In the genomic region with DNA sequence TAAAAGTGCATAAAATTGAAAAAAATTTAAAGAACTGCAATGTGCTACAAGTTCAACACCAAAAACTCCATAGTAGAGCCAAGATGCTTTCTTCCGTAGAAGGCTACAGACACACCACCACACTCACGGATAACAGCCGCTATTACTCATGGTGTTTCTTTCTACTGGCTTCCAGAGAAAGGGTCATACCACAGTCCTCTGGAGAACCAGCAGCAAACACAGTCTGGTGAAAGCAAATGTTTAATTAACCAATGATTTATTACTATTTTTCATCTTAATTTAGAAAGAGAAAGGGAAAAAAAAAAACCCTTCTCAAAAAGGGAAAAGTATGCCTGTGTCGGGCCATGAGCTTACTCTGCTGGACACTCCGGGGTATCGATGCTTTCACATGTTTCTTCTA, we compare ENCODE assay signal across 24 mouse cellular contexts. TPM values are rescaled to one million over a fixed set of nuclear protein-coding genes. Genes with fewer than 3 reads are reported as not detected.
A peak's percentile ranks its signal among the peaks of the same experiment; 100 is the strongest.
DNase-seq lines count a peak whose midpoint lies in the region; ATAC-seq lines count a peak whose summit lies in the region.
"Had no signal": no experiment of that assay in that cellular context is flagged by ENCODE, and none has a peak within 500 bp of the region (broad histone marks: within the 10 kb centered on the region; RNA-seq: fewer than 3 reads in every experiment).

No protein-coding gene starts in this region.

- no peaks in the 10 kb centered on the region for H3K9me3 ChIP-seq in kidney, embryonic 16.5 days (ENCODE audit: low read length)
- H3K9me3 ChIP-seq: embryonic facial prominence, embryonic 13.5 days; embryonic facial prominence, embryonic 15.5 days; forebrain, embryonic 10.5 days; forebrain, embryonic 12.5 days had no signal

- DNase-seq in kidney, adult 11 months: peak; percentile 17
- no peak for DNase-seq in kidney, adult 18-20 months
- DNase-seq in kidney, adult 9 months: peak; percentile 26
- no peak for DNase-seq in kidney, postnatal 25 days
- DNase-seq in kidney, postnatal 4 days: no peak
- DNase-seq in kidney, postnatal 14 days: peak; percentile 38
- DNase-seq in gastrocnemius, postnatal 10 days: no peak
- DNase-seq: adrenal gland, adult 2 months; adrenal gland, postnatal 10 days; adrenal gland, postnatal 25 days; cerebellum, adult 11 months; cerebellum, adult 18-20 months; cerebellum, adult 8-10 months; cerebellum, adult 9-11 months; cerebellum, postnatal 14 days; cerebellum, postnatal 36 days; embryo, embryonic 11 days had no signal

- H3K27ac ChIP-seq in kidney, embryonic 16.5 days (ENCODE audit: low read length): no peak overlapping the region
- H3K27ac ChIP-seq: embryonic facial prominence, embryonic 13.5 days; embryonic facial prominence, embryonic 15.5 days; forebrain, embryonic 10.5 days; forebrain, embryonic 12.5 days had no signal

- H3K4me3 ChIP-seq in kidney, embryonic 16.5 days (ENCODE audit: low read length): no peak overlapping the region
- H3K4me3 ChIP-seq: embryonic facial prominence, embryonic 13.5 days; embryonic facial prominence, embryonic 15.5 days; erythroblast, embryonic 14.5 days; forebrain, embryonic 10.5 days; forebrain, embryonic 12.5 days had no signal

- ATAC-seq in kidney, embryonic 16.5 days (ENCODE audit: low FRiP score, low TSS enrichment): no peak
- ATAC-seq: forebrain, embryonic 14.5 days had no signal

- H3K9ac ChIP-seq in kidney, embryonic 16.5 days (replicated peaks; ENCODE audit: low read length): no peak overlapping the region
- H3K9ac ChIP-seq: embryonic facial prominence, embryonic 13.5 days; embryonic facial prominence, embryonic 15.5 days; forebrain, embryonic 12.5 days had no signal

- H3K36me3 ChIP-seq in kidney, embryonic 16.5 days (ENCODE audit: insufficient read depth, low read length): no peaks in the 10 kb centered on the region
- H3K36me3 ChIP-seq: embryonic facial prominence, embryonic 13.5 days; embryonic facial prominence, embryonic 15.5 days; forebrain, embryonic 10.5 days; forebrain, embryonic 12.5 days had no signal

- WGBS in kidney, embryonic 16.5 days: 58% methylated on average over 6 of the region's 6 CpGs

- H3K27me3 ChIP-seq in kidney, embryonic 16.5 days (ENCODE audit: insufficient read depth, low read length): no peaks in the 10 kb centered on the region
- H3K27me3 ChIP-seq: embryonic facial prominence, embryonic 13.5 days; embryonic facial prominence, embryonic 15.5 days; forebrain, embryonic 12.5 days had no signal

- H3K4me2 ChIP-seq in kidney, embryonic 16.5 days (replicated peaks; ENCODE audit: low read depth, low read length): 0 out of 2 replicates have a peak overlapping the region, but pooled peaks have one; percentile 4
- H3K4me2 ChIP-seq: embryonic facial prominence, embryonic 13.5 days; embryonic facial prominence, embryonic 15.5 days; forebrain, embryonic 12.5 days had no signal

- no peaks in the 10 kb centered on the region for H3K4me1 ChIP-seq in kidney, embryonic 16.5 days (ENCODE audit: insufficient read depth, low read length)
- H3K4me1 ChIP-seq: embryonic facial prominence, embryonic 13.5 days; embryonic facial prominence, embryonic 15.5 days; forebrain, embryonic 10.5 days; forebrain, embryonic 12.5 days had no signal

RNA-seq across cellular contexts. Expression of gene Enpp1, which starts 37.7 kb away (rescaled TPM):
- 4.6 and 5.0 TPM in 2 replicates for polyA plus RNA-seq in kidney, embryonic 16.5 days (2015; fragmentation: Nextera tagmentation; extraction: Ambion mirVana)
- 10 to 100 TPM in 1 of 2 experiments, 1 to 10 TPM in 1; 7.6 to 10.7 TPM for total RNA-seq in gastrocnemius, postnatal 10 days (2021)
- polyA plus RNA-seq: erythroblast, embryonic 14.5 days had no signal

Comparison
In these comparisons a context has a peak if more than half of its experiments do, and no peak if none do; other contexts are left out.
1. DNase-seq: peak in kidney, adult 11 months (single experiment), kidney, adult 9 months (single experiment) and kidney, postnatal 14 days (single experiment); none in kidney, adult 18-20 months (single experiment), kidney, postnatal 25 days (0 of 2), kidney, postnatal 4 days (0 of 2) and gastrocnemius, postnatal 10 days (single experiment).